ENCODE assay signal across 14 mouse cellular contexts in the genomic region with DNA sequence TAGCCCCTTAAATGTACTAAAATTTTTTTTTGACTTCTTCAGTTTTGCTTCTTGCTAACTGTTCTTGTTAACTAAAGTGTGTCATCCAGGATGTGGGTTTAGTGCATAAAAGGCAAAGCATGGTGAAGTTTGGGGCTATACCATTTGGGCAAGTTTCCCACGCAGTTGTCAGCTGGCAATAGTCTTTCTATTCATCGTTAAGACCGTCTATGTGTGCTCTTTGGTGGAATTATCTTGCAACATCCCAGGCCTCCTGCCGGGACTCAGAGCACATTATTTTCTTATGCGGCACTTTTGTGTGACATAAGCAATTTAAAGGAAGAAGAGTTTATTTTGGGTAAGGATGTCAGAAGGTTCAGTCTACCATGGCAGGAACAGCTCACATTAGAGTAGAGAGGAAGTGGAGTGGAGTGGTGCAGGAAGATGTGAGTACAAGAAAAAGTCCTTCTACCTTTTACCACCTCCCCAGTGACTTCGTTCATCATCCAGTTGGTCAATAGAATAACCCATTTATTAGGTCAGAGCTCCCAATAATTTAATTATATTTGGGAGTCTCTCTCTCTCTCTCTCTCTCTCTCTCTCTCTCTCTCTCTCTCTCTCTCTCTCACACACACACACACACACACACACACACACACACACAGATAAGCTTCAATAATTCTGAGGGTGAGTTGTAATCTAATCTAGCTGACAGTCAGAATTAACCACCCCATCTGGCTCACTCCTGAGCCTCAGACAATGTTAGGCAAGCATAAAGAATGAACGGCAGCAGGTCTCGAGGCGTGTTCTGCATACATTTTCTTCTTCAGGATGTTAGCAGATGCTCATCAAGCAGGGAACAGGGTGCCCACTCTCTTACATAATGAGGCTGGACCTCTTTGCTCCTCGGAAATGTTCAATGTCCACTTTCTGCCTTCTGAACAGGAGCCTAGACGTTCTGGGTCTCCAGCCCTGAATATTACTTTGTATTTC.
DNase-seq lines count a peak whose midpoint lies in the region; ATAC-seq and TF ChIP-seq lines count a peak whose summit lies in the region.
"Had no signal": no experiment of that assay in that cellular context is flagged by ENCODE, and none has a peak within 500 bp of the region (broad histone marks: within the 10 kb centered on the region; RNA-seq: fewer than 3 reads in every experiment).

No protein-coding gene starts in this region.

- no peak overlapping the region for H3K4me2 ChIP-seq in hindbrain, embryonic 11.5 days (replicated peaks; ENCODE audit: low read depth, low read length)
- no peak overlapping the region for H3K4me2 ChIP-seq in hindbrain, postnatal 0 days (ENCODE audit: low read depth, low read length)
- no peak overlapping the region for H3K4me2 ChIP-seq in midbrain, embryonic 13.5 days (replicated peaks)
- H3K4me2 ChIP-seq: hindbrain, embryonic 15.5 days; lung, embryonic 15.5 days had no signal

- no peak for TF ChIP-seq POLR2A in thymus, adult 2 months (IDR thresholded peaks at IDR 0.05; ENCODE audit: control insufficient read depth, extremely low read depth, insufficient read depth, low read length, poor library complexity)

- no peak for TF ChIP-seq CTCF in hindbrain, postnatal 0 days (IDR thresholded peaks at IDR 0.05; ENCODE audit: low read depth)
- no peak for TF ChIP-seq CTCF in thymus, adult 2 months (IDR thresholded peaks at IDR 0.05; ENCODE audit: borderline replicate concordance, control insufficient read depth, extremely low read depth, insufficient read depth, low read length, poor library complexity)

- no peaks in the 10 kb centered on the region for H3K27me3 ChIP-seq in hindbrain, embryonic 11.5 days (ENCODE audit: control insufficient read depth, insufficient read depth, low read length)
- H3K27me3 ChIP-seq in hindbrain, postnatal 0 days (ENCODE audit: insufficient read depth, low read length), result no peaks in the 10 kb centered on the region
- no peaks in the 10 kb centered on the region for H3K27me3 ChIP-seq in thymus, adult 2 months (ENCODE audit: control insufficient read depth, insufficient read depth, low read length)
- no peaks in the 10 kb centered on the region for H3K27me3 ChIP-seq in midbrain, embryonic 13.5 days
- H3K27me3 ChIP-seq: hindbrain, embryonic 15.5 days; lung, embryonic 15.5 days had no signal

- no peak overlapping the region for H3K27ac ChIP-seq in hindbrain, embryonic 11.5 days (ENCODE audit: low read depth, low read length)
- no peak overlapping the region for H3K27ac ChIP-seq in hindbrain, postnatal 0 days
- H3K27ac ChIP-seq in thymus, adult 2 months (ENCODE audit: control insufficient read depth, insufficient read depth, low read length), result peak overlapping the region; percentile 77
- no peak overlapping the region for H3K27ac ChIP-seq in midbrain, embryonic 13.5 days
- H3K27ac ChIP-seq: hindbrain, embryonic 15.5 days; lung, embryonic 15.5 days had no signal

- no peaks in the 10 kb centered on the region for H3K4me1 ChIP-seq in hindbrain, embryonic 11.5 days (replicated peaks; ENCODE audit: control insufficient read depth, insufficient read depth, low read length)
- H3K4me1 ChIP-seq in hindbrain, postnatal 0 days (ENCODE audit: insufficient read depth, low read length), result 0 out of 2 replicates have a peak, but pooled peaks cover 4% of the 10 kb centered on the region
- H3K4me1 ChIP-seq in thymus, adult 2 months (replicated peaks; ENCODE audit: control insufficient read depth, insufficient read depth, low read length), result peaks cover 26% of the 10 kb centered on the region
- H3K4me1 ChIP-seq in midbrain, embryonic 13.5 days (replicated peaks), result 0 out of 2 replicates have a peak, but pooled peaks cover 4% of the 10 kb centered on the region
- H3K4me1 ChIP-seq: hindbrain, embryonic 15.5 days; lung, embryonic 15.5 days had no signal

- 78% methylated on average over 11 of the region's 11 CpGs for WGBS in hindbrain, embryonic 11.5 days
- WGBS in hindbrain, postnatal 0 days, result 73% methylated on average over 11 of the region's 11 CpGs
- WGBS in thymus, adult 2 months, result 36% methylated on average over 11 of the region's 11 CpGs
- 77% methylated on average over 11 of the region's 11 CpGs for WGBS in midbrain, embryonic 13.5 days

- no peak overlapping the region for H3K4me3 ChIP-seq in hindbrain, embryonic 11.5 days (ENCODE audit: low read depth, low read length)
- no peak overlapping the region for H3K4me3 ChIP-seq in hindbrain, postnatal 0 days (ENCODE audit: low read length)
- no peak overlapping the region for H3K4me3 ChIP-seq in thymus, adult 2 months (ENCODE audit: control insufficient read depth, insufficient read depth, low read length)
- no peak overlapping the region for H3K4me3 ChIP-seq in midbrain, embryonic 13.5 days (replicated peaks)
- H3K4me3 ChIP-seq: erythroblast, embryonic 14.5 days; hindbrain, embryonic 15.5 days; layer of hippocampus, adult 2 months; lung, embryonic 15.5 days; myocyte had no signal

- DNase-seq in hindbrain, embryonic 11.5 days (ENCODE audit: low spot score), result peak; percentile 15
- DNase-seq in hindbrain, postnatal 0 days (ENCODE audit: low spot score), result no peak
- peak; percentile 82 for DNase-seq in CD4-positive, CD25-positive, alpha-beta regulatory T cell, adult 2 months (ENCODE audit: low read depth, low spot score)
- peak; percentile 64 for DNase-seq in thymus, adult 2 months
- DNase-seq in right cerebral cortex, postnatal 14 days, result no peak
- DNase-seq in adrenal gland, adult 18-20 months (ENCODE audit: low spot score in 2 of 2), result no peak
- DNase-seq: cerebellum, adult 9-10 months had no signal

- H3K9me3 ChIP-seq in hindbrain, embryonic 11.5 days (ENCODE audit: control insufficient read depth, low read length), result no peaks in the 10 kb centered on the region
- H3K9me3 ChIP-seq in hindbrain, postnatal 0 days (ENCODE audit: low read length), result no peaks in the 10 kb centered on the region
- H3K9me3 ChIP-seq in midbrain, embryonic 13.5 days, result no peaks in the 10 kb centered on the region
- H3K9me3 ChIP-seq: hindbrain, embryonic 15.5 days; lung, embryonic 15.5 days had no signal

- ATAC-seq in hindbrain, embryonic 11.5 days (ENCODE audit: low FRiP score), result no peak
- ATAC-seq in hindbrain, postnatal 0 days, result no peak
- peak; percentile 91 for ATAC-seq in inflammation-experienced regulatory T-cells, adult 6 months
- ATAC-seq in midbrain, embryonic 13.5 days, result no peak

- no peak overlapping the region for H3K9ac ChIP-seq in hindbrain, embryonic 11.5 days (ENCODE audit: low read depth, low read length)
- H3K9ac ChIP-seq in hindbrain, postnatal 0 days (replicated peaks; ENCODE audit: low read length), result no peak overlapping the region
- H3K9ac ChIP-seq in midbrain, embryonic 13.5 days (replicated peaks), result no peak overlapping the region
- H3K9ac ChIP-seq: hindbrain, embryonic 15.5 days; lung, embryonic 15.5 days had no signal

- no peaks in the 10 kb centered on the region for H3K36me3 ChIP-seq in hindbrain, embryonic 11.5 days (ENCODE audit: control insufficient read depth, insufficient read depth, low read length)
- H3K36me3 ChIP-seq in hindbrain, postnatal 0 days (ENCODE audit: insufficient read depth, low read length), result no peaks in the 10 kb centered on the region
- no peaks in the 10 kb centered on the region for H3K36me3 ChIP-seq in thymus, adult 2 months (ENCODE audit: control insufficient read depth, insufficient read depth, low read length)
- H3K36me3 ChIP-seq in midbrain, embryonic 13.5 days, result no peaks in the 10 kb centered on the region
- H3K36me3 ChIP-seq: hindbrain, embryonic 15.5 days; lung, embryonic 15.5 days had no signal

Comparison
In these comparisons a context has a peak if more than half of its experiments do, and no peak if none do; other contexts are left out.
1. DNase-seq: peak in hindbrain, embryonic 11.5 days (single experiment), CD4-positive, CD25-positive, alpha-beta regulatory T cell, adult 2 months (single experiment) and thymus, adult 2 months (single experiment); none in hindbrain, postnatal 0 days (single experiment), right cerebral cortex, postnatal 14 days (single experiment) and adrenal gland, adult 18-20 months (0 of 2).